Mouse (Mus musculus): Measurements from ENCODE around the gene Lmtk3. TPM values are rescaled to one million over a fixed set of nuclear protein-coding genes. Genes with fewer than 3 reads are reported as not detected.

Gene Lmtk3
- polyA plus RNA-seq, 1 experiment from 2014 or later = 19.6 TPM

DNA sequence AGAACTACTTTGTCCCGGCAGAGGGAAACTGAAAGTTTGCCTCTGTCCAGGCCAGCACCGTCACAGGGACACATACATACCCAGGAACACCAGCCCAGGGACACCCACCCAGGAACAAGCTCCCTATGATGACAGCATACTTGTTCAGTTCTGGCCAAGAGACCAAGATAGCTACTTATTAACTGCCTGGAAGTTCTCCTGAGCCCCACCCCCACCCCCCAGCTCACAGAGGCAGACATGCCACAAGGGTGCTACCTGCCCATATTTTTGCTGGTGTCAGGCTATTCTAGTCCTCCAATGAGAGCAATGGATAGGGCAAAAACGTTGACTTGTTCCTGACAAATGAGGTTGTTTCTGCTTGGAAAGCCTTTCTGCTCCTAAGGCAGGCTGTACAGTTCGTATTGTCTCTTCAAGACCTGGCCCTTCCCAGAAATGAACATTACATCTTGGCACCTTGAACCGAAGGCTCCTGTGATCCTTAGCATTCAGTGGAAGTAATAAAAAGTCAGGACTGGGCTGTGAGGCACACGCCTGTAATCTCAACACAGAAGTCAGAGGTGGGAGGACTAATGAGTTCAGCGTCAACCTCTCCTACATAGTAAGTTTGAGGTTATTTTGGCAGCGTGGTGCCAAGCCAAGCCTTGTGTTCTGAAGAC, 13.0 kb upstream of the Lmtk3 start:
- H3K27me3 ChIP-seq (ENCODE audit: control insufficient read depth, insufficient read depth, low read depth, low read length) = no peaks in the 10 kb centered on the region
- H3K4me1 ChIP-seq (ENCODE audit: control insufficient read depth, insufficient read depth, low read length) = no peaks in the 10 kb centered on the region
- H3K9ac ChIP-seq (ENCODE audit: low read depth, low read length) = no peak overlapping the region
- H3K27ac ChIP-seq (ENCODE audit: low read length) = no peak overlapping the region
- H3K36me3 ChIP-seq (ENCODE audit: control insufficient read depth, insufficient read depth, low read length) = no peaks in the 10 kb centered on the region
- H3K9me3 ChIP-seq (replicated peaks; ENCODE audit: control insufficient read depth, low read length, poor library complexity, severe bottlenecking) = no peaks in the 10 kb centered on the region
- H3K4me2 ChIP-seq (ENCODE audit: low read length) = no peak overlapping the region
- ATAC-seq = no peak
- no peak overlapping the region for H3K4me3 ChIP-seq (ENCODE audit: low read depth, low read length)
- WGBS = 78% methylated on average over 8 of the region's 8 CpGs

DNA sequence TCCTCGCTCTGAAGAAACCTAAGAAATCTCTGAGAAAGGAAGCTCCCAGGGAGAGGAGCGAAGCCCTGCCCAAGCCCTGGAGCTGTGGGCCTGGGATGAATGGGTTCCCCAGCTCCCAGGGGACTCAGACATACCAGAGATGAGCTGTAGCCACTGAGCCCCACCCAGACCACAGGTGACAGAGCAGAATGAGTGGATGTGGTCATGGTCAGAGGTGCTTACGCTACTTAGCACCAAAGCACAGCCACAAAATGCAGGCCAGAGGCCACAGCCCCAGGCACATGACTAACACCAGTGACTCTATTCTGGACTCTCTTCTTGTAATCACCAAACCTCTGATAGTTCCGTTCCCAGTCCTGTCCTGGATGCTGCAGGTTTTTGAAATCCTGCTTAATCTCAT, 12.4 kb upstream of the Lmtk3 start:
- ATAC-seq = no peak
- no peaks in the 10 kb centered on the region for H3K9me3 ChIP-seq (replicated peaks; ENCODE audit: control insufficient read depth, low read length, poor library complexity, severe bottlenecking)
- WGBS = 59% methylated on average over 4 of the region's 4 CpGs
- H3K9ac ChIP-seq (ENCODE audit: low read depth, low read length) = no peak overlapping the region
- no peaks in the 10 kb centered on the region for H3K27me3 ChIP-seq (ENCODE audit: control insufficient read depth, insufficient read depth, low read depth, low read length)
- H3K27ac ChIP-seq (ENCODE audit: low read length) = no peak overlapping the region
- no peak overlapping the region for H3K4me3 ChIP-seq (ENCODE audit: low read depth, low read length)
- H3K36me3 ChIP-seq (ENCODE audit: control insufficient read depth, insufficient read depth, low read length) = no peaks in the 10 kb centered on the region
- no peaks in the 10 kb centered on the region for H3K4me1 ChIP-seq (ENCODE audit: control insufficient read depth, insufficient read depth, low read length)
- H3K4me2 ChIP-seq (ENCODE audit: low read length) = no peak overlapping the region

DNA sequence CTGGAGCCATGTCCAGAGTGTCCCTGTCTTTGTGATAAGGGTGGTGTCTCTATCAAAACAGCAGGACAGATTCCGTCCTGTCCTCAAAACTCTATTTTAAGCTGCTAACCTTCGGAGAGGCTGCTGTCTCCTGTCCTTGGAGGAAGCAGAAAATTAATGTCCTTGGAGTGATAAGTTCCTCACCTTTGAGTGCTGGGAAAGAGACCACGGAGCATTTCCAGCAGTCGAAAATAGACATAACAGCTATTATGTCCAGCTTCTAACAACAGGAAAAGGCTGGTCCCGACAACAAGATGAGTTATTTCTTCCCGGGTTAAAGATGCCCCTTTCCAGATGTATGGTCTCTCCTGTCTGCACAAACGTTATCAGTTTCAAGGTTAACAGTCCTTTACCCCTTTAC, 8.3 kb upstream of the Lmtk3 start:
- Histone ChIP-seq H3K27me3 (ENCODE audit: control insufficient read depth, insufficient read depth, low read depth, low read length) (no peaks in the 10 kb centered on the region), H3K4me3 (ENCODE audit: low read depth, low read length) (no peak overlapping the region)

DNA sequence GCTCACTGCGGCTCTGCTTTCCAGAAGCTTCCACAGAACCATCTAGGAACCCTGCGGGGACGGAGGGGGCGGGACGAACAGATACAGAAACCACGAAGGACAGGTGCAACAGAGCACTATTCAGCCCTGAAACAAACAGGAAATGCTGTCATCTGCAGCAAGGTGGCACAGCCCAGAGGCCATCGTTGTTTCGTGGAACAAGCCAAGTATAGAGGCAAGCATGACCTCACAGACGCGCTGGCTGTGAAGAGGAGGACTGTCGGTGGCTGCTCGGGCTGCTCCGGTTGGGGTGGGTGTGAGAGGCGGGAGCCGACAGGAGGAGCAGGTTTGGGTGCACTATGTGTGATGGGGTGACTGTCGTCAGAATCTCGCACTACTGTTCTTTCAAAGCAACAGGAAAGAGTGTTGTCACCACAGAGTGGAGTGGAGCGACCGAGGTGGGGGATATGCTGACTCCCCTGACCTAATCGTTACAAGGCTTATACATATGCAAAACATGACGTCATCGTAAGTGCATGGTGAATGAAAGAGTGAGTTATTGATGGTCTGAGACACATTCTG, 4.4 kb upstream of the Lmtk3 start:
- Histone ChIP-seq H3K4me2 (ENCODE audit: low read length) (peak overlapping the region; percentile 26), H3K27ac (ENCODE audit: low read length) (no peak overlapping the region), H3K9ac (ENCODE audit: low read depth, low read length) (peak overlapping the region; percentile 40; the same call in 1 of the 2 replicates), H3K36me3 (ENCODE audit: control insufficient read depth, insufficient read depth, low read length) (no peaks in the 10 kb centered on the region), H3K9me3 (replicated peaks; ENCODE audit: control insufficient read depth, low read length, poor library complexity, severe bottlenecking) (no peaks in the 10 kb centered on the region), H3K4me1 (ENCODE audit: control insufficient read depth, insufficient read depth, low read length) (peaks cover 4% of the 10 kb centered on the region; the same call in 1 of the 2 replicates), H3K4me3 (ENCODE audit: low read depth, low read length) (no peak overlapping the region), H3K27me3 (ENCODE audit: control insufficient read depth, insufficient read depth, low read depth, low read length) (no peaks in the 10 kb centered on the region)
- no peak for ATAC-seq
- WGBS = 21% methylated on average over 22 of the region's 22 CpGs

More for the DNA sequence above, 8.3 kb upstream of the Lmtk3 start:
- ATAC-seq = no peak
- Histone ChIP-seq H3K4me2 (ENCODE audit: low read length) (no peak overlapping the region), H3K4me1 (ENCODE audit: control insufficient read depth, insufficient read depth, low read length) (no peaks in the 10 kb centered on the region; the same call in 1 of the 2 replicates), H3K27ac (ENCODE audit: low read length) (no peak overlapping the region), H3K9me3 (replicated peaks; ENCODE audit: control insufficient read depth, low read length, poor library complexity, severe bottlenecking) (no peaks in the 10 kb centered on the region), H3K9ac (ENCODE audit: low read depth, low read length) (no peak overlapping the region), H3K36me3 (ENCODE audit: control insufficient read depth, insufficient read depth, low read length) (no peaks in the 10 kb centered on the region)
- 83% methylated on average over 7 of the region's 7 CpGs for WGBS

DNA sequence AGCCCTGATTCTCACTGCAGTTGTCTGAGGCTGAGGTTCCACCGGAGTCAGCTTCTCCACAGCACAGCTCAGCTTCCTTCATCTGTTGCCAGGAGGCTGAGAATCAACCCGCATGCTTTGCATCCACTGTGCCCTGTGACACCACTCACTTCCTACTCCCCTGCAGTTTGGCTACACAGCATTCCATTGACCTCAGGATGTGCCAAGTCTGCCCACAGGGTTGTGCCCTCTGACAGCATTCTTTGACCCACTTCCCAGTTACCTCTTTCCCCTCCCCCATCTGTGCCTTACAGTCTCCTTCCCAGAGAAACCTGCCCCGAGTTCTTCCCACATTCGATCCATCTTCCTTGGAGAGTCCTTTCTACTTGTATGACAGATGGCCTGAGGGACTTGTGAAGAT, 1.3 kb upstream of the Lmtk3 start:
- 81% methylated on average over 4 of the region's 4 CpGs for WGBS
- Histone ChIP-seq H3K36me3 (ENCODE audit: control insufficient read depth, insufficient read depth, low read length) (no peaks in the 10 kb centered on the region; the same call in 1 of the 2 replicates), H3K27me3 (ENCODE audit: control insufficient read depth, insufficient read depth, low read depth, low read length) (no peaks in the 10 kb centered on the region), H3K9me3 (replicated peaks; ENCODE audit: control insufficient read depth, low read length, poor library complexity, severe bottlenecking) (no peaks in the 10 kb centered on the region), H3K27ac (ENCODE audit: low read length) (no peak overlapping the region), H3K9ac (ENCODE audit: low read depth, low read length) (no peak overlapping the region), H3K4me3 (ENCODE audit: low read depth, low read length) (no peak overlapping the region), H3K4me2 (ENCODE audit: low read length) (no peak overlapping the region), H3K4me1 (ENCODE audit: control insufficient read depth, insufficient read depth, low read length) (peaks cover 15% of the 10 kb centered on the region)
- no peak for ATAC-seq

DNA sequence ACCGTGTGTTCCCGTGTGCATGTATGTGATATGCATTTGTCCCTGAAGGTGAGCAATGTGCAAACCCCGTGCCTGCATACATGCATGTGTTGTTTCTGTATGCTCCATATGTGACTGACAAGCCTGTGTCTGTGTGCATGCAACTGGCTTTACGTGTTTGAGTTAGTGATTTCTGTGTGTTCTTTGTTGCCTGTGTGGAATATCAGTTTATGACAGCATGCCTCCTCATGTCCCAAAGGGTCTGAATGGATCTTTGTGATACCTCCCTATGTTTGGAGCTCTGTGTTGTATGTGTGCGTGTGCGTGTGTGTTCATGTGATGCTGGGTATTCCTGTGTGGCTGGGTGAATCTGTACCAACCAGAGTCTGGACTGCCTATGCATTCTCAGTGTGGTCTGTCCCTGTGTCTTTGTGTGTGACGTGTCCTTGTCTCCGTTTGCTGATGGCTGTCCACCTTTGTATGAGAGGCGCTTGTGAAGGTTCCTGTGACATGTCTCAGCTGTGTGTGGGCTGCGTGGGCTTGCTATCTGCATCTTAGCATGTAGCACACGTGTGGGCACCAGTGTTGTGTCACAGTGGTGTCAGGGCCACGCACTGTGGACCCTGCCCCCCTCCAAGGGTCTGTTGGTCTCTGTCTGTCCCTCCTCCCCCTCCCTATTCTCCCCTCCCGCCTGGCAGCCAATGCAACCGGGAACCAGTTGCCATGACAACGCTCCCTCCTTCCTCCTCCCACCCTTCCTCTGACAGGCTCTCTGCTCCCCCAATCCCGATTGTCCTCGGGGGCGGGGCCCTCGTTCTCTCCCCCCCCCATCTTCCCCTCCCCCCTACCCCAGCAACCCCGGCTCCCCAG, 1.2 kb downstream of the Lmtk3 start, which contains the start of gene Sult2b1:
Gene Sult2b1 (minus strand): TSS at position 146 of the 849 bp plus-strand sequence.
- H3K9ac ChIP-seq (ENCODE audit: low read depth, low read length) = peak within 1 kb of the TSS; percentile 86
- peak within 1 kb of the TSS; percentile 90 for H3K4me2 ChIP-seq (ENCODE audit: low read length)
- H3K4me3 ChIP-seq (ENCODE audit: low read depth, low read length) = peak within 1 kb of the TSS; percentile 78
- no peaks in the 10 kb centered on the region for H3K27me3 ChIP-seq (ENCODE audit: control insufficient read depth, insufficient read depth, low read depth, low read length)
- peak within 1 kb of the TSS; percentile 99 for H3K27ac ChIP-seq (ENCODE audit: low read length)
- H3K4me1 ChIP-seq (ENCODE audit: control insufficient read depth, insufficient read depth, low read length) = peaks cover 24% of the 10 kb centered on the region
- peaks cover 20% of the 10 kb centered on the region for H3K36me3 ChIP-seq (ENCODE audit: control insufficient read depth, insufficient read depth, low read length)
- H3K9me3 ChIP-seq (replicated peaks; ENCODE audit: control insufficient read depth, low read length, poor library complexity, severe bottlenecking) = no peaks in the 10 kb centered on the region
- WGBS = 12% methylated on average over 20 of the region's 20 CpGs
- peak; percentile 71 for ATAC-seq

DNA sequence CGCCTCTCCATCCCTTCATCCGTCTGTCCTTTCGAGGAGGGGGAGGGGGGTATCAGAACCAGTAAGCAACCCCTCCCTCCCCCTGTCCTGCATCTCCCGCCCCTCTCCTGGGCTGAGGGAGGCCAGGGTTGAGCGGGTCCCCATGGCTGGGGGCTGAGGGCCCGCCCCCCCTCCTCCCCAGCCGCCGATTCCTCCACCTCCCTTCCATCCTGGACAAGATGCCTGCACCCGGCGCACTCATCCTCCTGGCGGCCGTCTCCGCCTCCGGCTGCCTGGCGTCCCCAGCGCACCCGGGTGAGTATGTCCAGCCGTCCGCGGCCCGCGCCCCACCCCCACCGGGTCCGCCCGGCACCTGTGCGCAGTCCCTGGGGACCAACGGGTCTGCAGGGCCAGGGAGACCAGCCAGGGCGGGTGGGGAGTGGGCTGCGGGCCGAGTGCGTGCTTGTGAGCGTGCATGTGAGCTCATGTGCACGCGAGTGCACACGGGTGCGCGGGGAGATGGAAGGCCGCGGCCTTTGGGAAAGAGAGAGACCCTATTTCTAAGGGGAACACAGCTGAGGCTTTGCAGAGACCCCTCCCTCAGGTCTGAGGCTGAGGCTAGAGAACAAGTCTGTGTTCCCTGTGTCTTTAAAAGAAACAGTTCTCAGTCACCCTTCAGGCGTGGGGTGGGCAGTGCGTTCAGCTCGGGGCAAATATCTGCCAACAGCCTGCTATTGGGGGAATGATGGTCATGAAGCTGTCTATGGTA, 2.0 kb downstream of the Lmtk3 start:
- ATAC-seq = peak; percentile 19
- WGBS = under 1% methylated on average over 35 of the region's 42 CpGs
- peaks cover 24% of the 10 kb centered on the region for H3K4me1 ChIP-seq (ENCODE audit: control insufficient read depth, insufficient read depth, low read length)

DNA sequence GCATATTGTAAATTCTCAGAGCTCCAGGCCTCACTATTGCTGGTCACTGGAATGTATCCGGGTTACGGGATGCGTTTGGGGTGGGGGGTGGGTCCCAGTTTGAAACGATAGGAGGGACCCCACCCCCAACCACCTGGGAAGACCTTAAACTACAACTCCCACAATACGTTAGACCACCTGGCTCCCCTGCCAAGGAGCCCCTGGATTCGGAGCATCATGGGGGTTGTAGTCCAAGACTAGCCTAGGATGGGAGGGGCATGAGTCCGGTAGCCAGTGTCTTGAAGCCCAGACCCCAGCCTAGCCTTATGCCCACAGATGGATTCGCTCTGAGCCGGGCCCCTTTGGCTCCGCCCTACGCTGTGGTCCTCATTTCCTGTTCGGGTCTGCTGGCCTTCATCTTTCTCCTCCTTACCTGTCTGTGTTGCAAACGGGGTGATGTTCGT, 2.6 kb downstream of the Lmtk3 start:
- Histone ChIP-seq H3K4me3 (ENCODE audit: low read depth, low read length) (peak overlapping the region; percentile 78), H3K9ac (ENCODE audit: low read depth, low read length) (peak overlapping the region; percentile 86), H3K36me3 (ENCODE audit: control insufficient read depth, insufficient read depth, low read length) (peaks cover 27% of the 10 kb centered on the region), H3K4me1 (ENCODE audit: control insufficient read depth, insufficient read depth, low read length) (peaks cover 24% of the 10 kb centered on the region), H3K9me3 (replicated peaks; ENCODE audit: control insufficient read depth, low read length, poor library complexity, severe bottlenecking) (no peaks in the 10 kb centered on the region), H3K27me3 (ENCODE audit: control insufficient read depth, insufficient read depth, low read depth, low read length) (no peaks in the 10 kb centered on the region), H3K4me2 (ENCODE audit: low read length) (peak overlapping the region; percentile 90), H3K27ac (ENCODE audit: low read length) (peak overlapping the region; percentile 99)
- under 1% methylated on average over 14 of the region's 14 CpGs for WGBS
- ATAC-seq = peak; percentile 41

More for the DNA sequence above, 2.0 kb downstream of the Lmtk3 start:
- Histone ChIP-seq H3K4me3 (ENCODE audit: low read depth, low read length) (peak overlapping the region; percentile 78), H3K27ac (ENCODE audit: low read length) (peak overlapping the region; percentile 99), H3K27me3 (ENCODE audit: control insufficient read depth, insufficient read depth, low read depth, low read length) (no peaks in the 10 kb centered on the region), H3K9ac (ENCODE audit: low read depth, low read length) (peak overlapping the region; percentile 86), H3K9me3 (replicated peaks; ENCODE audit: control insufficient read depth, low read length, poor library complexity, severe bottlenecking) (no peaks in the 10 kb centered on the region), H3K36me3 (ENCODE audit: control insufficient read depth, insufficient read depth, low read length) (peaks cover 25% of the 10 kb centered on the region), H3K4me2 (ENCODE audit: low read length) (peak overlapping the region; percentile 90)

Data from midbrain, embryonic 16.5 days (tissue).